Mouse (Mus musculus) G1E-ER4 (cell line): Measurements from ENCODE around the gene Lipt1. TPM values are rescaled to one million over a fixed set of nuclear protein-coding genes. Genes with fewer than 3 reads are reported as not detected.

Experiments used
- GATA1 ChIP-seq: IDR thresholded peaks from one replicate; pipeline ENCODE4 v1.8.0; 2012; ENCODE audit warnings: low read length, inconsistent platforms
- polyA plus RNA-seq: library from polyadenylated mRNA; stranded (reverse); fragments of >175 nt; gene quantifications from 2 replicates; pipeline ENCODE4 v1.2.3, GENCODE M21; 2012

The Lipt1 gene
- polyA plus RNA-seq = 1.0 and 1.2 TPM in 2 replicates

- TF ChIP-seq GATA1 = no peak
These were observed at the start of gene Lipt1 for GRCm38 (mm10) chr1:37871704-37872103. Gene Lipt1 (plus strand): TSS chr1:37871738.

GRCm38 (mm10) chr1:37831681-37832080 is 39.9 kb upstream of the Lipt1 start:
- no peak for TF ChIP-seq GATA1

GRCm38 (mm10) chr1:37846878-37847277 is 24.7 kb upstream of the Lipt1 start:
- no peak for TF ChIP-seq GATA1

GRCm38 (mm10) chr1:37850696-37851095 is 20.8 kb upstream of the Lipt1 start:
- no peak for TF ChIP-seq GATA1

- no peak for TF ChIP-seq GATA1
These were observed 6.8 kb upstream of the Lipt1 start for GRCm38 (mm10) chr1:37864511-37865400.

- no peak for TF ChIP-seq GATA1
These were observed 5.9 kb upstream of the Lipt1 start for GRCm38 (mm10) chr1:37865401-37866215.

- TF ChIP-seq GATA1 = no peak
These were observed 5.3 kb upstream of the Lipt1 start, which contains the start of gene Tsga10 for GRCm38 (mm10) chr1:37866286-37866685. Gene Tsga10 (minus strand): TSS chr1:37866429.

GRCm38 (mm10) chr1:37867056-37867455 is 4.5 kb upstream of the Lipt1 start:
- TF ChIP-seq GATA1 = no peak

- TF ChIP-seq GATA1 = no peak
These were observed 3.7 kb upstream of the Lipt1 start for GRCm38 (mm10) chr1:37867684-37868322.

- no peak for TF ChIP-seq GATA1
These were observed 2.9 kb upstream of the Lipt1 start for GRCm38 (mm10) chr1:37868640-37869039.

GRCm38 (mm10) chr1:37869362-37869761 is 2.2 kb upstream of the Lipt1 start:
- TF ChIP-seq GATA1 = no peak

- no peak for TF ChIP-seq GATA1
These were observed 861 bp downstream of the Lipt1 start for GRCm38 (mm10) chr1:37872131-37873067.

- TF ChIP-seq GATA1 = no peak
These were observed 1.6 kb downstream of the Lipt1 start for GRCm38 (mm10) chr1:37873157-37873556.

GRCm38 (mm10) chr1:37877736-37878460 is 6.4 kb downstream of the Lipt1 start:
- TF ChIP-seq GATA1 = no peak
